Comparison of ENCODE assay signal across 16 mouse cellular contexts in the genomic region with DNA sequence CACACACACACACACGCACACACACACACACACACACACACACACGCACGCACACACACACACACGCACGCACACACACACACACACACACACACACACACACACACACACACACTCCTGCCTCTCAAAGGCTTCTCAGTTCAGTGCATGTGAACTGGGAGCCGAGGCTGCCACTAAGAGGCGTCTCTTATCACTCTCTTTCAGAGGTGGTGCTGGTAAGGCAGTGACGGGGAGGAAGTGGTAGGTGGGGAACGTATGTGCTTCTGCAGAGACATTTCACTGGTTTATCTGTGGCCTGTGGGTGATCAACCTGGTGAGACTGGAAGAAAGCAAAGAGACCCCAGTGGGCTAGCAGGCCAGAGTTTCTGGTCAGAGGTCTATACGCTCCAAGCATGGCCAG. TPM values are rescaled to one million over a fixed set of nuclear protein-coding genes. Genes with fewer than 3 reads are reported as not detected.
A peak's percentile ranks its signal among the peaks of the same experiment; 100 is the strongest.
DNase-seq lines count a peak whose midpoint lies in the region; ATAC-seq and TF ChIP-seq lines count a peak whose summit lies in the region.
"Had no signal": no experiment of that assay in that cellular context is flagged by ENCODE, and none has a peak within 500 bp of the region (broad histone marks: within the 10 kb centered on the region; RNA-seq: fewer than 3 reads in every experiment).

No protein-coding gene starts in this region.

- DNase-seq in 416B (ENCODE audit: low read depth) = peak; percentile 74
- DNase-seq in liver, embryonic 13.5 days = peak; percentile 44
- DNase-seq in spleen, postnatal 36 days (ENCODE audit: low spot score in 2 of 2) = peak; percentile 51 to 53
- DNase-seq in left cerebral cortex, postnatal 14 days (ENCODE audit: low spot score in 2 of 2) = no peak
- no peak for DNase-seq in adrenal gland, postnatal 25 days
- no peak for DNase-seq in retina, embryonic 14.5 days (ENCODE audit: low spot score)
- no peak for DNase-seq in cerebellum, adult 9-11 months
- DNase-seq: adrenal gland, postnatal 36 days; cerebellum, adult 18-20 months; gastrocnemius, adult 2 months; kidney, postnatal 10 days; lung, adult 2 months had no signal

- no peaks in the 10 kb centered on the region for H3K9me3 ChIP-seq in liver, embryonic 13.5 days (replicated peaks)
- H3K9me3 ChIP-seq: hindbrain, embryonic 15.5 days; stomach, embryonic 15.5 days had no signal

- no peak overlapping the region for H3K9ac ChIP-seq in liver, embryonic 13.5 days
- H3K9ac ChIP-seq: hindbrain, embryonic 15.5 days; stomach, embryonic 15.5 days had no signal

- no peaks in the 10 kb centered on the region for H3K36me3 ChIP-seq in liver, embryonic 13.5 days
- H3K36me3 ChIP-seq: forebrain, embryonic 10.5 days; hindbrain, embryonic 15.5 days; stomach, embryonic 15.5 days had no signal

- no peak for TF ChIP-seq CTCF in bone marrow, adult 2 months (IDR thresholded peaks at IDR 0.05; ENCODE audit: control insufficient read depth, insufficient read depth, low read length)

- H3K4me3 ChIP-seq in bone marrow, adult 2 months (replicated peaks; ENCODE audit: control insufficient read depth, low read depth, low read length) = no peak overlapping the region
- H3K4me3 ChIP-seq in liver, embryonic 13.5 days (replicated peaks) = no peak overlapping the region
- H3K4me3 ChIP-seq: forebrain, embryonic 10.5 days; gastrocnemius, adult 2 months; hindbrain, embryonic 15.5 days; stomach, embryonic 15.5 days had no signal

- peak overlapping the region; percentile 23; the same call in 1 of the 2 replicates for H3K27ac ChIP-seq in bone marrow, adult 2 months (ENCODE audit: control insufficient read depth, insufficient read depth, low read depth, low read length, poor library complexity)
- H3K27ac ChIP-seq in liver, embryonic 13.5 days = peak overlapping the region; percentile 61; the same call in 1 of the 2 replicates
- H3K27ac ChIP-seq: forebrain, embryonic 10.5 days; gastrocnemius, adult 2 months; hindbrain, embryonic 15.5 days; stomach, embryonic 15.5 days had no signal

- peak; percentile 86 for ATAC-seq in liver, embryonic 13.5 days (ENCODE audit: low read depth)

- peaks cover 10% of the 10 kb centered on the region for H3K4me1 ChIP-seq in bone marrow, adult 2 months (ENCODE audit: control insufficient read depth, insufficient read depth, low read length)
- peaks cover 32% of the 10 kb centered on the region for H3K4me1 ChIP-seq in liver, embryonic 13.5 days (replicated peaks)
- H3K4me1 ChIP-seq: hindbrain, embryonic 15.5 days; stomach, embryonic 15.5 days had no signal

- no peak overlapping the region for H3K4me2 ChIP-seq in liver, embryonic 13.5 days
- H3K4me2 ChIP-seq: hindbrain, embryonic 15.5 days; stomach, embryonic 15.5 days had no signal

- no peak for TF ChIP-seq POLR2A in bone marrow, adult 2 months (IDR thresholded peaks at IDR 0.05; ENCODE audit: borderline replicate concordance, control insufficient read depth, low read depth, low read length)

- H3K27me3 ChIP-seq in liver, embryonic 13.5 days = no peaks in the 10 kb centered on the region
- H3K27me3 ChIP-seq: hindbrain, embryonic 15.5 days; stomach, embryonic 15.5 days had no signal

- 22% methylated on average over 5 of the region's 10 CpGs for WGBS in bone marrow, adult 2 months
- WGBS in liver, embryonic 13.5 days (ENCODE audit: insufficient replicate concordance) = 10% methylated on average over 9 of the region's 10 CpGs

- intact Hi-C loops in left cerebral cortex, postnatal 14 days (cut with DNase I) = no loop called here

RNA-seq across cellular contexts. Expression of gene Itgal, which starts 10.9 kb away (rescaled TPM):
- 11.9 and 51.9 TPM in 2 replicates for polyA plus RNA-seq in bone marrow, adult 2 months (2011; ENCODE audit: insufficient read depth, insufficient read length, low replicate concordance, missing spikeins)
- 4.1 and 5.2 TPM in 2 replicates for polyA plus RNA-seq in liver, embryonic 13.5 days (2015; fragmentation: Nextera tagmentation; extraction: Ambion mirVana)
- total RNA-seq in left cerebral cortex, postnatal 14 days (2021) = under 1 TPM; 0.59 to 0.72 TPM
- total RNA-seq in adrenal gland, postnatal 25 days (2021) = 0.57 and 1.0 TPM in 2 replicates

RNA-seq across cellular contexts. Expression of gene Sephs2, which starts 11.3 kb away (rescaled TPM):
- polyA plus RNA-seq in bone marrow, adult 2 months (2011; ENCODE audit: insufficient read depth, insufficient read length, low replicate concordance, missing spikeins) = 28.4 and 64.7 TPM in 2 replicates
- polyA plus RNA-seq in liver, embryonic 13.5 days (2015; fragmentation: Nextera tagmentation; extraction: Ambion mirVana) = 138 and 169 TPM in 2 replicates
- total RNA-seq in left cerebral cortex, postnatal 14 days (2021) = 10 to 100 TPM; 45.9 to 50.3 TPM
- total RNA-seq in adrenal gland, postnatal 25 days (2021) = 114 and 117 TPM in 2 replicates

RNA-seq across cellular contexts. Expression of gene Dctpp1, which starts 24.6 kb away (rescaled TPM):
- polyA plus RNA-seq in bone marrow, adult 2 months (2011; ENCODE audit: insufficient read depth, insufficient read length, low replicate concordance, missing spikeins) = 23.2 and 50.6 TPM in 2 replicates
- polyA plus RNA-seq in liver, embryonic 13.5 days (2015; fragmentation: Nextera tagmentation; extraction: Ambion mirVana) = 134 and 136 TPM in 2 replicates
- 10 to 100 TPM; 32.1 to 38.3 TPM for total RNA-seq in left cerebral cortex, postnatal 14 days (2021)
- total RNA-seq in adrenal gland, postnatal 25 days (2021) = 39.8 and 50.7 TPM in 2 replicates

RNA-seq across cellular contexts. Expression of gene Zfp771, which starts 41.1 kb away (rescaled TPM):
- polyA plus RNA-seq in bone marrow, adult 2 months (2011; ENCODE audit: insufficient read depth, insufficient read length, low replicate concordance, missing spikeins) = 10.6 and 13.1 TPM in 2 replicates
- polyA plus RNA-seq in liver, embryonic 13.5 days (2015; fragmentation: Nextera tagmentation; extraction: Ambion mirVana) = 19.0 and 20.6 TPM in 2 replicates
- 10 to 100 TPM; 62.0 to 63.9 TPM for total RNA-seq in left cerebral cortex, postnatal 14 days (2021)
- total RNA-seq in adrenal gland, postnatal 25 days (2021) = 26.9 and 36.0 TPM in 2 replicates

RNA-seq across cellular contexts. Expression of gene Sept1, which starts 52.2 kb away (rescaled TPM):
- 76.8 and 153 TPM in 2 replicates for polyA plus RNA-seq in bone marrow, adult 2 months (2011; ENCODE audit: insufficient read depth, insufficient read length, low replicate concordance, missing spikeins)
- polyA plus RNA-seq in liver, embryonic 13.5 days (2015; fragmentation: Nextera tagmentation; extraction: Ambion mirVana) = 9.7 and 9.8 TPM in 2 replicates
- total RNA-seq in left cerebral cortex, postnatal 14 days (2021) = 1 to 10 TPM; 5.9 to 6.3 TPM
- 8.3 and 12.9 TPM in 2 replicates for total RNA-seq in adrenal gland, postnatal 25 days (2021)

Comparison
In these comparisons a context has a peak if more than half of its experiments do, and no peak if none do; other contexts are left out.
1. DNase-seq: peak in 416B (single experiment), liver, embryonic 13.5 days (single experiment) and spleen, postnatal 36 days (2 of 2); none in left cerebral cortex, postnatal 14 days (0 of 2), adrenal gland, postnatal 25 days (single experiment), retina, embryonic 14.5 days (single experiment) and cerebellum, adult 9-11 months (single experiment).